In genomic region chr5:139732634-139733107, GRCm38 (mm10) we compare ENCODE assay signal across 8 mouse cellular contexts. TPM values are rescaled to one million over a fixed set of nuclear protein-coding genes. Genes with fewer than 3 reads are reported as not detected.
A peak's percentile ranks its signal among the peaks of the same experiment; 100 is the strongest.
DNase-seq lines count a peak whose midpoint lies in the region; ATAC-seq and TF ChIP-seq lines count a peak whose summit lies in the region.

No protein-coding gene starts in this region.

- peak overlapping the region; percentile 92 for H3K4me2 ChIP-seq in heart, embryonic 11.5 days
- H3K4me2 ChIP-seq in forebrain, postnatal 0 days (ENCODE audit: low read depth) = no peak overlapping the region

- intact Hi-C loops in left cerebral cortex, postnatal 4 days (cut with DNase I) = no loop called here

- no peak overlapping the region for H3K4me3 ChIP-seq in heart, embryonic 11.5 days (ENCODE audit: low read depth, low read length)
- H3K4me3 ChIP-seq in forebrain, postnatal 0 days (ENCODE audit: low read depth, low read length) = no peak overlapping the region

- H3K36me3 ChIP-seq in heart, embryonic 11.5 days (ENCODE audit: control insufficient read depth, insufficient read depth, low read length) = no peaks in the 10 kb centered on the region
- no peaks in the 10 kb centered on the region for H3K36me3 ChIP-seq in forebrain, postnatal 0 days (ENCODE audit: insufficient read depth)

- DNase-seq in ovary, postnatal 36 days (ENCODE audit: low spot score) = peak; percentile 44
- DNase-seq in ovary, postnatal 10 days (ENCODE audit: low spot score) = no peak
- peak; percentile 75 to 89 for DNase-seq in kidney, postnatal 25 days
- DNase-seq in lung, postnatal 4 days = peak; percentile 69 to 85
- DNase-seq in left cerebral cortex, postnatal 4 days = no peak
- no peak for DNase-seq in right cerebral cortex, adult 18-20 months
- DNase-seq in forebrain, postnatal 0 days = no peak

- no peak for ATAC-seq in heart, embryonic 11.5 days (replicated peaks; ENCODE audit: insufficient number of reproducible peaks, low FRiP score, low TSS enrichment)
- ATAC-seq in forebrain, postnatal 0 days = no peak

- WGBS in heart, embryonic 11.5 days (ENCODE audit: insufficient replicate concordance) = 58% methylated on average over 11 of the region's 11 CpGs
- WGBS in forebrain, postnatal 0 days = 74% methylated on average over 11 of the region's 11 CpGs

- peaks cover 8% of the 10 kb centered on the region; the same call in 1 of the 2 replicates for H3K27me3 ChIP-seq in heart, embryonic 11.5 days (ENCODE audit: control insufficient read depth, insufficient read depth, low read length)
- H3K27me3 ChIP-seq in forebrain, postnatal 0 days (ENCODE audit: insufficient read depth, low read length) = no peaks in the 10 kb centered on the region

- H3K9me3 ChIP-seq in heart, embryonic 11.5 days (replicated peaks; ENCODE audit: control insufficient read depth, low read length) = no peaks in the 10 kb centered on the region
- no peaks in the 10 kb centered on the region for H3K9me3 ChIP-seq in forebrain, postnatal 0 days (ENCODE audit: low read length)

- no peak for TF ChIP-seq CTCF in forebrain, postnatal 0 days (IDR thresholded peaks at IDR 0.05; ENCODE audit: low read depth)

- 0 out of 2 replicates have a peak overlapping the region, but pooled peaks have one; percentile 15 for H3K27ac ChIP-seq in heart, embryonic 11.5 days (ENCODE audit: low read depth, low read length)
- no peak overlapping the region for H3K27ac ChIP-seq in forebrain, postnatal 0 days (ENCODE audit: low read depth, low read length)

- H3K9ac ChIP-seq in heart, embryonic 11.5 days (ENCODE audit: low read depth, low read length) = peak overlapping the region; percentile 43; the same call in 1 of the 2 replicates
- H3K9ac ChIP-seq in forebrain, postnatal 0 days = no peak overlapping the region

- peaks cover 36% of the 10 kb centered on the region for H3K4me1 ChIP-seq in heart, embryonic 11.5 days (ENCODE audit: control insufficient read depth, insufficient read depth, low read length)
- no peaks in the 10 kb centered on the region for H3K4me1 ChIP-seq in forebrain, postnatal 0 days (ENCODE audit: insufficient read depth)

RNA-seq across cellular contexts. Expression of gene Micall2, which starts 3.5 kb away (rescaled TPM):
- polyA plus RNA-seq in heart, embryonic 11.5 days (2014; fragmentation: Nextera tagmentation; extraction: Ambion mirVana) = 2.4 and 3.8 TPM in 2 replicates
- 10 to 100 TPM; 11.4 to 11.5 TPM for total RNA-seq in left cerebral cortex, postnatal 4 days (2021)
- total RNA-seq in forebrain, postnatal 0 days (2014; rRNA removed) = 5.1 and 5.4 TPM in 2 replicates
- polyA plus RNA-seq in forebrain, postnatal 0 days (2015; fragmentation: Nextera tagmentation; extraction: Ambion mirVana) = 7.1 and 9.9 TPM in 2 replicates

RNA-seq across cellular contexts. Expression of gene Ints1, which starts 42.8 kb away (rescaled TPM):
- 21.4 and 26.4 TPM in 2 replicates for polyA plus RNA-seq in heart, embryonic 11.5 days (2014; fragmentation: Nextera tagmentation; extraction: Ambion mirVana)
- 100 to 1,000 TPM in 1 of 2 experiments, 10 to 100 TPM in 1; 93.1 to 108 TPM for total RNA-seq in left cerebral cortex, postnatal 4 days (2021)
- 103 and 119 TPM in 2 replicates for total RNA-seq in forebrain, postnatal 0 days (2014; rRNA removed)
- polyA plus RNA-seq in forebrain, postnatal 0 days (2015; fragmentation: Nextera tagmentation; extraction: Ambion mirVana) = 22.4 TPM in 2 replicates

RNA-seq across cellular contexts. Expression of gene Mafk, which starts 58.6 kb away (rescaled TPM):
- 13.5 and 19.1 TPM in 2 replicates for polyA plus RNA-seq in heart, embryonic 11.5 days (2014; fragmentation: Nextera tagmentation; extraction: Ambion mirVana)
- 10 to 100 TPM in 1 of 2 experiments, 1 to 10 TPM in 1; 8.4 to 11.1 TPM for total RNA-seq in left cerebral cortex, postnatal 4 days (2021)
- total RNA-seq in forebrain, postnatal 0 days (2014; rRNA removed) = 19.7 and 23.2 TPM in 2 replicates
- 8.4 and 9.6 TPM in 2 replicates for polyA plus RNA-seq in forebrain, postnatal 0 days (2015; fragmentation: Nextera tagmentation; extraction: Ambion mirVana)

Comparison
In these comparisons a context has a peak if more than half of its experiments do, and no peak if none do; other contexts are left out.
1. DNase-seq: peak in ovary, postnatal 36 days (single experiment), kidney, postnatal 25 days (2 of 2) and lung, postnatal 4 days (2 of 2); none in ovary, postnatal 10 days (single experiment), left cerebral cortex, postnatal 4 days (single experiment), right cerebral cortex, adult 18-20 months (single experiment) and forebrain, postnatal 0 days (single experiment).